Mouse (Mus musculus) c-Kit-negative CD71-positive TER-119-positive erythroid progenitor cells, embryonic 14.5 days (primary cell): ENCODE data around the gene Kcnd1.
"Not testable (repeated sequence)": the region's sequence is repeated elsewhere in the genome, so short reads cannot be mapped to it uniquely, and the experiment has no call there.

Experiments used
- DNase-seq: peaks from one replicate; pipeline ENCODE4 v3.0.0-alpha.2; 2013; ENCODE audit warnings: low read depth, low spot score

The Kcnd1 gene

GRCm38 (mm10) chrX:7821865-7822779 lies at the start of gene Kcnd1:
TSS of gene Kcnd1 (plus strand) at chrX:7822289.
- DNase-seq: no peak

GRCm38 (mm10) chrX:7772766-7773165 lies 49.3 kb upstream of the Kcnd1 start:
- DNase-seq: no peak

- no peak for DNase-seq
Measured at GRCm38 (mm10) chrX:7775501-7776205, 46.4 kb upstream of the Kcnd1 start.

- DNase-seq: no peak
Measured at GRCm38 (mm10) chrX:7776329-7777082, 45.6 kb upstream of the Kcnd1 start.

GRCm38 (mm10) chrX:7778450-7779244 lies 43.4 kb upstream of the Kcnd1 start:
- no peak for DNase-seq

GRCm38 (mm10) chrX:7779294-7779693 lies 42.8 kb upstream of the Kcnd1 start:
- DNase-seq: no peak

- DNase-seq: no peak
Measured at GRCm38 (mm10) chrX:7782603-7783092, 39.4 kb upstream of the Kcnd1 start.

- peak; percentile 76 for DNase-seq
Measured at GRCm38 (mm10) chrX:7789542-7790136, 32.5 kb upstream of the Kcnd1 start, which contains the start of gene Gripap1. TSS of gene Gripap1 (plus strand) at chrX:7789765.

GRCm38 (mm10) chrX:7790309-7790708 lies 31.8 kb upstream of the Kcnd1 start:
- DNase-seq: no peak

- no peak for DNase-seq
Measured at GRCm38 (mm10) chrX:7793361-7793760, 28.7 kb upstream of the Kcnd1 start.

- no peak for DNase-seq
Measured at GRCm38 (mm10) chrX:7795016-7795415, 27.1 kb upstream of the Kcnd1 start.

GRCm38 (mm10) chrX:7797327-7797726 lies 24.8 kb upstream of the Kcnd1 start:
- no peak for DNase-seq

GRCm38 (mm10) chrX:7802157-7802556 lies 19.9 kb upstream of the Kcnd1 start:
- DNase-seq: not testable (repeated sequence)

GRCm38 (mm10) chrX:7815016-7815415 lies 7.1 kb upstream of the Kcnd1 start:
- not testable (repeated sequence) for DNase-seq

GRCm38 (mm10) chrX:7837146-7837545 lies 15.1 kb downstream of the Kcnd1 start:
- no peak for DNase-seq

GRCm38 (mm10) chrX:7840842-7841162 lies 18.7 kb downstream of the Kcnd1 start:
- DNase-seq: no peak

GRCm38 (mm10) chrX:7841163-7842162 lies 19.4 kb downstream of the Kcnd1 start, which contains the start of gene Otud5:
TSS of gene Otud5 (plus strand) at chrX:7841364.
- peak; percentile 87 for DNase-seq

- DNase-seq: no peak
Measured at GRCm38 (mm10) chrX:7842318-7842717, 20.2 kb downstream of the Kcnd1 start.

GRCm38 (mm10) chrX:7847845-7848244 lies 25.8 kb downstream of the Kcnd1 start:
- no peak for DNase-seq
